Mouse (Mus musculus) ovary, postnatal 36 days (tissue): ENCODE data around the gene Srebf1.

Source experiments
- DNase-seq: peaks from one replicate; pipeline ENCODE4 v3.0.0; 2022; ENCODE audit warnings: low spot score, mixed read lengths

Srebf1 gene

DNA sequence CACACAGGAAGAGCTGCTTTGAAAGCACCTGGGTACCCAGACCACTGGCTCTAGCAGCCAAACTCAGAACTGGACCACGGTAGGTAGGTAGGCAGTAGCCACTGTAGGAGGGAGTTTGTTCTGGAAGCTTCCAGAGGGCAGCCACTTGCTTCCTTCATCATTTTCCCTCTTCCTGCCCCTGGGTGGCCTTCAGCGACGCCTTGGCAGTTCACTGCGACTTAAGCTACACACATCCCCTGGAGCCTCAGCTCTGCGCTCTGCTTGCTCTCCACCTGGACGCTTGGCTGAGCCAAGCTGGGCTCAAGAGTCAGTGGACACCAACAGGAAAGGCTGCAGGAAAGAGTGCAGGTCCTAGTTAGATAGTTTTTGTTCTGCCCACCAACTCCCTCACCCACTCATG is 44.4 kb downstream of the Srebf1 start:
- DNase-seq: no peak

DNA sequence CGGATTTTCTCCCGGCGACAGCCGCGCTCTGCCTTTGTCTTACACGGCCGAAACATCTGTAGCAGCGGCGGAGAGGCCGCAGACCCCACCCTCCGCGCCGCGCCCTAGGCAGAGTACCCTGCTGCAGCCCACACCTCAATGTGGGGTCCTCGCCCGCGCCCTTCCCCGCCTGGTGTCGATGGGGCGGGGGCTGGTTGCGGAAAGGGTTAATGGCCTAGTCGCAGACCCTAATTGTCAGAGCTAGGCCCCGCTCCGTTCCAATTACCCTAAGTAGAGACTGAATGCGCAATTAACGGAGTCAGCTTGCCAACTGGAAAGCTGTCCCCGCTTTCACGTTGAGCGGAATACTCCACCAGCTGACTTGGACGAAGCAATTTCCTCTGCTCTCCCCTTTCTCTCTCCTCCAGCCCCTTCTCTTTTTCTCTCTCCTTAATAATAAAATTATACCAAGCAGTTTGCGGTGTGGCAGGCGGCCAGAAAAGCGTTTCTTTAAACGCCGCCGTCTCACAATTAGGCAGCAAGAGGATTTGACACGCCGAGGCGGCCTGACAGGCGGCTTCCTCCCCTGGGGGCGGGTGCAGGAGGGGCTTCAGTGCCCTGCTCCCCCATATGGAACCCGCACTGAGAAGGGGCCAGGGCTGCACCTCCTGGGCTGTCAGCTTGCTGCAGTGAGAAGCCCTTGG is 45.3 kb downstream of the Srebf1 start:
- DNase-seq: no peak

DNA sequence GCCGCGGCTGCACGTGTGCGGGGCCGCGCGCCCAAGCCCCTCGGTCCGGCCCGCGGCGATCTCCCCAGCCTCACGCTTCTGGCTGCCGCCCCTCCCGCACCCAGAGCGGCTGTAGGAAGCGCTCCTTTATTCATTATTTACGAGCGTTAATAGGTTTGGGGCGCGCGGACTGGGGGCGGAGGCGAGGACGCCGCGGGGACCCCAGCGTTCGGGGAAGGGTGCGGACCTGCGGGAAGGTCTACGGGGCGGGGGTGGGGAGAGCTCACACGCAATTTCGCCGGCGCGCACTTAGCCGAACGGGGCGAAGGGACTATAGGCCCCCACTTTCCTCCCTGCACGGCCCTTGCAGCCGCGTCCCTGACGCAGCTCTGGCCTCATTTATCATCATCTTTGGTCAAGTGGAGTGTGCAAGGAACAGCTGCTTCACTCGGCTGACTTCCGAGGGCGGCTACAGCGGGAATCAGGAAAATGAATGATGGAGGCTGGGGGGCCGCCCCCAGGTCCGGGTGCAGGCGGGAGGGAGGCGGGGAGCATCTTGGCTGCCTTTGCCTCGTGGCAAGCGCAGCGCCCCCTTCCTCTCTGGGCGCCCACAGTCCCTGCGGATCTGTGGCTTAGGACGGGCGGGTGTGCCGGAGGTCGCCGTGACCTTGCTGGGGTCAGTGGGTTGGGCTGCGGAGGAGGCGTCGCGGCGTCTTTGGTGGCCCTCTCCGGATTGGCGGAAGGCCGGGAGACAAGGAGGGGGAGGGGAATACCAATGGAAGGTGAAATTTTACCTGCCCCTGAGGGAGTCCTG is 46.0 kb downstream of the Srebf1 start:
- DNase-seq: peak; percentile 86

DNA sequence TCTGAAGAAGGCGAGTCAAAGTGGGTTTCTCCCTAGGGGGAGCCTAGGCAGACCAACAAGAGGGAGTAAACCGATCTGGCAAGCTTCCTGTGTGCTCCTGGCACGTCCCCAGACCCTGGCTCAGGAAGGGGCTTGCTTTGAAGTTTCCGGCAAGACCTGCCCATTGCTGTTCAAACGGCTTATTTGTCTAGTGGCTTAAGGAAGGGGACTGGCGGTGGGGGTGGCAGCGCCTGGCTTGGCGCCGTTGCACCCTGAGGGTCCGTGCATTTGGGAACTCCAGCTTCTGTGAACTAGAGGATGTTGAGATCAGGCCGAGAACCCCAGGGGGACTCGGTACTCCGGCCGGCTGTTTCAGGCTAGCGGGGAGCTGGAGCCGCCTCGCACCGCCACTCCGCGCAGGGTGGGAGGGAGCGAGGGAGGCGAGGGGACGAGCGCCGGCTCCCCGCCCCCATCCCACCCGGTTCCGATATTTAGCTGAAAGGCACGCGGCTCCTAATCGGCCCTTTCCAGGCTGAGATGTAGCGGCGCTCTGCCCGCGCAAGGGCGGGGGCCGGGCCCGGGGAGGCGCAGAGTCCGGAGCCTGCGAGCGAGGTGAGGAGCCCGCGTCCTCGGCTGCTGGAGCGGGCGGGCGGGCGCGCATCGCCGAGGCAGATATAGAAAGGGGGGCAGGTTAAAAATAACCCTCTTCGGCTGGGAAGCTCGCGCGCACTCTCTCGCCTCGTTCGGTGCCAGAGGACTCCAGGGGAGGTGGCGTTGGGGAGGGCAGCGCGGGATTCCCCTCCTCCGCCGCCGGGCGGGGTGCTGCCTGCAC is 46.8 kb downstream of the Srebf1 start:
- peak; percentile 75 for DNase-seq

DNA sequence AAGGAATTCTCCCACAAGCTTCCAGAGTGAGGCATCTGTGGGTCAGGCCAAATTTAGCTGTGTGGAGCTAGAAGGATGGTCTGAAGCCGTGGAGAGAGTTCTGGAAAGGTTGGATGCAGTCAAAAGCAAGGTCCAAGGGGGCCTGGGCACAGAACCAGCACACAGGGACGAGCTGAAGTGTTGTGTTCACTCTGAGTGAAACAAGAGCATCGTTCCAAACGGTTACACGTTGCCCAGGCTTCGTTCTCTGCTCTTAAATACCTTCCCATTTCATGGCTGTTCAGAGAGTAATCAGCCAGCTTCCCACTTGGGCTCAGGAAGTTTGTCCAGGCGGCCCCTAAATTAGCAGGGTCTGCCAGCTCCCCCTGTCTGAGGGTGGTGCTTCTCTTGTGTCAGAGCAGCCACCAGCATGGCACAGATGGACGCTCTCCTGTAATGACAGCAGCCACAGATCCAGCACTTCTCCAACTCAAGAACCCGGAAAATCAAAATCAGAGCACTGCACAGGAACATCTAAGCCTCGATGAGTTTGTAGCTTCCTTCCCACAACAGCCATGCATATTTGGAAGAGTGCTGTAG is 48.7 kb downstream of the Srebf1 start:
- DNase-seq: no peak

DNA sequence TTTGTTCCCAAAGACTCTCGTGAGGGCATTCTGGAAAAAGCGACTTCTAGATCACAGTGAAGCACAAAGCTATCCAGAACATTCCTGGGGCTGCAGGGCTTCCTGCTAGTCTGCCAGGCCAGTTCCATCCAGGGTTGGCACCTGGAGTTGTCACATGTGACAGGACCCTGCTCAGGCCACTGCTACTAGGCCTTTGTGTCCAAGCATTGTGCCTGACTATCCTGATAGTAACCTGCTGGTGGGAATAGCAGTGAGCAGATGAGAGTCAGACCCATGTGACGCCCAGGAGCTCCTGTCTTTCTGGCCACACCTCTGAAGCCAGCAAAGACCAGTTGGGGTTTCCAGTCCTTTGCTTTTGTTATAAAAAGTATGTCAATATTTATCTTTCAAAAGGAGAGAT is 50.3 kb downstream of the Srebf1 start:
- no peak for DNase-seq

DNA sequence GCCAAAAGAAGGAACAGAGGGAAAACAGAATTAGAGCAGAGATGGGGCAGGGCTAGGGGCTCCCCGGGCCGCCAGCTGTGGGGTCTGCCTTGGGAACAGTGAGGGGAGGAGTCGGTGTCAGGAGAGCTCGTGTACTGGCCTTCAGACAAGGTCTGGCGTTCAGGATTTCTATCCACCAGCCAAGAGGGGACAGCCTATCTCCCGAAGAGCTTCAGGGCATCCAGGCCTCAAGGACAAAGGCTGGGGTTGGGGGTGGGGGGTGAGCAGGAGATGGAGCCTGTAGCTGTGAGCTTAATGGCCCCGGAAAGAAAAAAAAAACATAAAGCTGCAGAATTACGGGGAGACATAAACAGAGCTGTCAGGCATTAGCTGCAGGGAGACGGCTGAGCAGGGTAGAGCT is 53.6 kb downstream of the Srebf1 start:
- DNase-seq: peak; percentile 71

DNA sequence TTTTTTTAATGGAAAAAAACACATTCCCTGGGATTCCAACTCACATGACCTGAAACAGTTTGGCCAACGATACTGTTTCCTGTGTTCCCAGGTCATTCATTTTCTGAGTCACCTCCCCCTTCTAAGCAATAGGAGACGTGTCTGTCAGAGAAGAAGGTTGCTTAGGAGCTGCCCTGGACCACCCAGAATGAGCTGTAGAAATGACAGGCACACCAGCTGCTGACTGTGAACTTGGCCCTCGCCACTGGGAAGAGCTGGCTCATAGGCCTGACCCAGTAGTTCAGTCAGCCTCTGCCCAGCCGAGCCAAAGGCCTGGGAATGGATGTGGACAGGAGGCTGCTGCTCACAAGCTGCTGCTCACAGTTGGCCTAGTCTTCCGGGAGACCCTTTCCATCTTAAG is 57.3 kb downstream of the Srebf1 start:
- DNase-seq: no peak

DNA sequence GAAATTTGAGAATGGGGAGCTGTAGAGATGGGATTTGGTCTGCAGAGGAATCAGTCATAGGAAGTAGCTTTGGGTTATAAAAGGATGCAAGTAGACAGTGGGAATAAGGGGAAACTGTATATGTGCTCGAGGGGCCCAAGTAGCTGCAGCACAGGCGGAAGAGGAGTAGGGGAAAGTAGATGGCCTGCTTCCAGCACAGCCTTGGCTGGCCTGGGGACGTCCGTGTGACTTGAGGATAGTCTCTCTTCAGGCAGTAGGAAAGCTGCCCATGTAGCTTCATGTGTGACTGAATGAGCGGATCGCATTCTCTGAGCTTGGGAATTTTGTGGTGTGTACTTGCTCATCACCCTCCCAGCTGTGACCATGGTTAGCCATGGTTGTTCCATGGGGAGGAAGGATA is 57.9 kb downstream of the Srebf1 start:
- DNase-seq: no peak

DNA sequence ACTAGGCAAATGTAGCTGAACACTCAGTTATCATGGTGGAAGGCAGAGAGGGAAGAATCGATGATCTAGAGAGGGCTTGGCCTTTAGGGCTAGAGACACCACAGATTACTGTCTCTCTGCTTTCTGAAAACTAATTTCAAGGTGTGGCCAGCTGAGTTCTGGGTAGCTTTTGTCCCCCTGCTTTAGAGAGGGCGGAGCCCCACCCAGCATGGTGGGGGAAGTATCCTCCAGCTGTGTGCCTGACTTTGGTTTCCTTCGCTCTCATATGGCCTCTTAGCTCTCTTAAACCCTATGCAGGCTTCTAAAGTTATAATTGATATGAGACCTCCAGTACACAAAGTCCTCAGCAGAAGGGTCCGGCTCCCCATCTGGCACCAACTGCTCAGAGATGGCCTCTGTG is 59.0 kb downstream of the Srebf1 start:
- DNase-seq: no peak

DNA sequence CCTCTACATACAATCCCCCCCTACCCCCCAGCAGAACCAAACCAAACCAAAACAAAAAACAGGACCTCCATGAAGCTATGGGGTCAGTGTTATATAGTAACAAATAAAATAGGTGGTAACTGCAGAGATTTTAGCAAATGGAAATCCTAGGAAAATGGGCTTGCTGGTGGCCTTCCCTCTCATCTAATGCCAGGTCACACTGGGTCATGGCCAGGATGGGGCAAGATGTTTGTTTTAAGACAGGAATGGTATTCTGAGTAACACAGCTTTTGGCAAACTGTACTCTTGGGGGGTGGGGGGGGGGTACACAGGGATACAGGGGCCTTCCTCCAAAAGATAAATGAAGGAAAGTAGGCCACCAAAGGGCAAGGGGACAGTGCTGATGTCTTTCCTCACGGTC is 59.8 kb downstream of the Srebf1 start:
- no peak for DNase-seq

DNA sequence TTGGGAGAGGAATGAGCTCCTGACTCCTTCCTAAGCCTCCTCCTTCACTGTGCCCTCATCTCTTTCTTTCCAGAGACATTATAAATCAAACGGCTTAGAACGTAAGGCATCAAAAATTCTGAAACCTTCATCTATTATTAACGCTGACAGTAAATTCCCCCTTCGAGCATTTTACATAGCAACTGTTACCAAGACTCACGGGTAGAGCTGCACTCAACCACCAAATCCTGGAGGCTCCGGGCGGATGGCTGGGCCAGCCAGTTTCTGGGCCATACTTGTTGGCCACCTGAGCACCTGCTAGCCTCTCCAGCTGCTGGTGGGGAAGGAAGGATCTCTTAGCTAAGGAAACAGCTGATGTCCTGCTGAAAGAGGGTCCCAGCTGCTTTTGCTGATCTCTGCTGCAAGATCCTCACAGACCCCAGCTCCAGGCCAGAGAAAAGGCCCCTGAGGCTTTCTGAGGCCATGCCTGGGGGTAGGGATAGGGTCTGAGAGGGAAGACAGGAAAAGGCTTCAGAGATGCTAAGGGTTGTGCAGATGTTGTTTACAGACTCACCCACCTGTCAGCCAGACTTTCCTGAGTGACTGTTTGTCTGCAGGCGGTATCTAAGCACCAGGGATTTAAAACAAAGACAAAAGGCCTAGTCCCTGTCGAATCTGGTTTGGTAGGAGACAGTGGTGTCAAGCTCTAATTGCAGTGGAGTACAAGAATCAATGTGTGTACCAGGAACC is 61.1 kb downstream of the Srebf1 start:
- DNase-seq: no peak

DNA sequence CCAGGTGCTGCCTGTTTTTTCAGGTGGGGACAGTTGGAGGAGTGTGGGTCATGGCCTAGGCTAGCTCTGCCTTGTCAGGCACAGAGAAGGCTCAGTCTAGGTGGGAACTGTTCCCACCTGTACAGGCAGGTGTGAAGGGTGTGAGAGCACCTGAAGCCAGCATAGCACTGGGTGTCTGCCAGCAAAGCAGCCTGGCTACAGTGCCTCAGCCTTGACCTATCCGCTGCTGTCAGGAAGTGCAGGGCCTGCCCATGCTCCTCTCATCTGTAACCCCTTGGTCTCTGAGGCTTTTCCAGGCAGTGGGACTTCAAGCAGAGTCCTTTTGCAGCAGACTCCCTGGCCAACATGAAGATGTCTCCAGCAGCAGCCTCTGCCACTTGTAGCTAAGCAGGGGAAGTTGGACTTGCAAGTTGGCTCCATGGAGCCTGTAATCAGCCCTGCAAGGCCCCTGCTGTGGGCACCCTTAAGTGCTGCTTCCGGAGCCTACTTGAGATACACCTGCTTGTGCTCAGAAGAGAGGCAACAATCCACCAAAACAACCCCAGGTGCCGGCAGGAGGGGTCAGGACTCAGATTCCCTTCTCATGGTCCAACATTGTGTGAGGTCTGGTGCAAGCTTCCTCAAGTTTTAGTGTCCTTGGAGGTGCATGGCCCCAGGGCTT is 61.8 kb downstream of the Srebf1 start:
- no peak for DNase-seq

DNA sequence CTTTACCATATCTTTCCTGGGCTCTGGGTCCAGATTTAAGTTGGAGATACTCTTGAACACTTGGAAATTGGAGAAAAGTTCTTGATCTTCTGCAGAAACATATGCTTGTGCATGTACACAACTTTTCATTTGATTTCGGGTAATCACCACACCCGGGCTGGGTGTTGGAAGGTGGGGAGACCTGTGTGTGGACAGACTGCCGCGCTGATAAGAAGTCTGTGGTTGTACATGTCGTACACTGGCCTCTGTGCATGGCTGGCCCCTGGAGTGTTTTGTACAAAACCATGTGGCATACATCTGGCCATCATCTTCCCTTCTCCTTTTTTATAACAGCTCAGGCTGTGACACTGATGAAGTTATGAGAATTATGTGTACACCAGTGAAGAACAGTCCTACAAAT is 62.4 kb downstream of the Srebf1 start:
- DNase-seq: no peak

DNA sequence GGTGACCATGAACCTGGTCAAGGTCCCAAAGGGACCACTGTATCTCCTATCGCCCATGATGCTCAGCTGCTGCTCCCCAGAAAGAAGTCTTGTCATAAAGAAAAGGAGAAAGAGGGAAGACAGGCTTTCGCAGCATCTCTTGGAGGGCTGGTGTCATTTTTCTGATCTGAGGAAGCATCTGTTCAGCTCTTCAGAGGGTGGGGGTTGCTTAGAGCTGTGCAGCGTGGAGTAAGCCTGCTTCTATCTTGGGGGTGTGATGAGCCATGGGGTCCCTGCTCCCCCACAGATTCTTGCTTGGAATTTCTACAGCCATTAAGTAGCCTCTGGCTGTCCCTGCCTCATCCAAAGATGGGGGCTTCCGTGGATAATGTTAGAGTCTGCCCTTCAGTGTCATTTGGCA is 64.1 kb downstream of the Srebf1 start:
- no peak for DNase-seq

DNA sequence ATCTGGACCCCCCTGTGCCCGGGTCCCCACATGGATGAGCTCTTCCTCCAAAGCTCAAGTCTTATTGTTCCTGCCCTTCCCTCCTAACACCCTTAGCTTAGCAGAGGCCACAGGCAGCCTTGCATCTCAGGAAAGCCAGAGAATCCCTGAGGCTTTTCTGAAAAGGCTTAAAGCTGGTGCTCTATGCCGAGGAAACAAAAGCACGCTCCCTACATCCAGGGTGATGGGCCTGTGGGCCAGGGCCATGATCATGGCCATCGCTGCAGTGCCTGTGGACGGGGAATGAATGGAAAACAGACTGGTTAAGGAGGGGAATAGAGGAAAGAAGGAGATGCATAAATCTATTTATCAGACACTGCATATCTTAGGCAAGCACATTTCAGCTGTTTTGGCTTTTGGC is 66.7 kb downstream of the Srebf1 start:
- DNase-seq: no peak

DNA sequence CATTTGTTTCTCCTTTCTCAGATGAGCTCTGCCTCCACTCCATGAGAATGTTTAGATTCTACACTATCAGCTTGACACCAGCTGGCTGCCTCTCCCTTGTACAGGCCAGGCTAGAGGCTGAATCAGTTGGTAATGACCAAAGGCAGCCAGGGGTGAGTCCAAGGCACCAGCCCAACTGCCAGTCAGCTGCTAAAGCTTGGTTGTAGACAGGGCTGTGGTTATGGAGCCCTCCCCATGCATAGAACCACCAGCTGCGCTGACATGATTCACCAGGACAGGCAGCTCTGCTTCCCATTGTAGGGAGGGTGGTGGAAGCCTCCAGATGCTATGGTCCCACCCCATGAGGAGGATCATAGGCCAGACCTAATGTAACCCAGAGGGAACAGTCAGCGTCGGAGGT is 68.4 kb downstream of the Srebf1 start:
- DNase-seq: no peak

DNA sequence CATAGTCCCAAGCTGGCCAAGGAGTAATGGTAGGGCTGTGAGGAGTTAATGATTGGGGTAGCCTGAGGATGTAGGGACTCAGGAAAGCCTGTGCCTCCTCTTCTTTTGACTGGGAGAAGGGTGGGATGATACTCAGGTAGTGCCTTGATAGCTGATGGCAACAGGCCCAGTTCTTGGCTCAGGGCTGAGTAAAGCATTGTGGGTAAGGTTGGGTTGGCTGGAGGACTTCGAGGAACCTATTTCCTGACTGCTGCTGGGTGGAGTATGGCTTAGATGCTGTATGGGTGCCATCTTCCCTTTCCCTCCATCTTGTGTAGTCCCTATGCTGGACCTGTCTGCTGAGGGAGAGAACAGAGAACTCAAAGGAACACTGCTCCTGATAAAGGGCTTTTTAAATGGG is 70.0 kb downstream of the Srebf1 start:
- no peak for DNase-seq

DNA sequence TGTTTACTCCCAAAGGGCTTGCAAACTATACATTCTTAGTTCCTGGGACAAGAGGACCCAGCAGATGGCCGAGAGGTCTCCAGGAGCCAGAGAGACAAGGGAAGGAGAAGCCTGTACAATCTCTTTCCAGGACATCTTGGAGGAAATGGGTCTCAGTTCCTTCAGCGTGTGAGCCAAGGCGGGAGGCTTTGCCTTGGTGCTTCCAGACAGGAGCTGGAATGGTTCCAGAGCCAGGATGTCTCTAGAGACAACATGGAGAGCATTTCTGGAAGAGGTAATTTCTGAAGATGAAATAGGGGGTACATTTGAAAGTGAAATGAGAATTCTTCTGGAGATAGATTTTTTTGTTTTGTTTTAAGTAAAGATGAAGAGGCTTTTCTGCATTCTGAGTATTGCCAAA is 71.7 kb downstream of the Srebf1 start:
- no peak for DNase-seq
